Mouse (Mus musculus): ENCODE results near the gene Krt83. TPM values are rescaled to one million over a fixed set of nuclear protein-coding genes. Genes with fewer than 3 reads are reported as not detected.

The Krt83 gene
- polyA plus RNA-seq, 2 experiments = 0.06 TPM; not detected in 1

GRCm38 (mm10) chr15:101458361-101458930 lies 32.9 kb downstream of the Krt83 start:
- 78% methylated on average over 16 of the region's 16 CpGs for WGBS
- no peak for TF ChIP-seq POLR2A (IDR thresholded peaks at IDR 0.05; ENCODE audit: borderline replicate concordance, extremely low read depth, insufficient read depth, insufficient read length)
- no peak for DNase-seq (ENCODE audit: low spot score)

GRCm38 (mm10) chr15:101455891-101456290 lies 35.4 kb downstream of the Krt83 start:
- ATAC-seq (ENCODE audit: low FRiP score, low read depth) (no peak), DNase-seq (ENCODE audit: low spot score) (no peak)
- no peak overlapping the region for H3K9ac ChIP-seq (ENCODE audit: low read depth, low read length, severe bottlenecking)
- H3K4me3 ChIP-seq (replicated peaks; ENCODE audit: low read length) = no peak overlapping the region
- no peak for TF ChIP-seq POLR2A (IDR thresholded peaks at IDR 0.05; ENCODE audit: borderline replicate concordance, extremely low read depth, insufficient read depth, insufficient read length)
- H3K27ac ChIP-seq (replicated peaks; ENCODE audit: low read depth, low read length) = no peak overlapping the region
- WGBS = 91% methylated on average over 6 of the region's 6 CpGs
- H3K9me3 ChIP-seq (ENCODE audit: control insufficient read depth, low read length) = 0 out of 2 replicates have a peak, but pooled peaks cover 3% of the 10 kb centered on the region
- H3K4me1 ChIP-seq (ENCODE audit: control insufficient read depth, insufficient read depth, low read length) = no peaks in the 10 kb centered on the region
- no peak overlapping the region for H3K4me2 ChIP-seq (replicated peaks; ENCODE audit: low read depth, low read length, severe bottlenecking)
- H3K27me3 ChIP-seq (ENCODE audit: control insufficient read depth, insufficient read depth, low read length) = no peaks in the 10 kb centered on the region
- no peaks in the 10 kb centered on the region for H3K36me3 ChIP-seq (ENCODE audit: control insufficient read depth, insufficient read depth, low read length)

More at GRCm38 (mm10) chr15:101458361-101458930, 32.9 kb downstream of the Krt83 start:
- no peak overlapping the region for H3K4me3 ChIP-seq (replicated peaks; ENCODE audit: low read length)
- H3K9ac ChIP-seq (ENCODE audit: low read depth, low read length, severe bottlenecking) = no peak overlapping the region
- H3K9me3 ChIP-seq (ENCODE audit: control insufficient read depth, low read length) = 0 out of 2 replicates have a peak, but pooled peaks cover 3% of the 10 kb centered on the region
- no peak for ATAC-seq (ENCODE audit: low FRiP score, low read depth)
- H3K27ac ChIP-seq (replicated peaks; ENCODE audit: low read depth, low read length) = no peak overlapping the region
- no peak overlapping the region for H3K4me2 ChIP-seq (replicated peaks; ENCODE audit: low read depth, low read length, severe bottlenecking)
- H3K4me1 ChIP-seq (ENCODE audit: control insufficient read depth, insufficient read depth, low read length) = no peaks in the 10 kb centered on the region
- H3K27me3 ChIP-seq (ENCODE audit: control insufficient read depth, insufficient read depth, low read length) = no peaks in the 10 kb centered on the region
- H3K36me3 ChIP-seq (ENCODE audit: control insufficient read depth, insufficient read depth, low read length) = no peaks in the 10 kb centered on the region

GRCm38 (mm10) chr15:101455292-101455691 lies 36.0 kb downstream of the Krt83 start:
- Histone ChIP-seq H3K27me3 (ENCODE audit: control insufficient read depth, insufficient read depth, low read length) (no peaks in the 10 kb centered on the region), H3K9ac (ENCODE audit: low read depth, low read length, severe bottlenecking) (no peak overlapping the region), H3K36me3 (ENCODE audit: control insufficient read depth, insufficient read depth, low read length) (no peaks in the 10 kb centered on the region), H3K4me1 (ENCODE audit: control insufficient read depth, insufficient read depth, low read length) (no peaks in the 10 kb centered on the region), H3K9me3 (ENCODE audit: control insufficient read depth, low read length) (0 out of 2 replicates have a peak, but pooled peaks cover 3% of the 10 kb centered on the region), H3K4me3 (replicated peaks; ENCODE audit: low read length) (no peak overlapping the region), H3K27ac (replicated peaks; ENCODE audit: low read depth, low read length) (no peak overlapping the region), H3K4me2 (replicated peaks; ENCODE audit: low read depth, low read length, severe bottlenecking) (no peak overlapping the region)
- ATAC-seq (ENCODE audit: low FRiP score, low read depth) (no peak), DNase-seq (ENCODE audit: low spot score) (no peak)
- no peak for TF ChIP-seq POLR2A (IDR thresholded peaks at IDR 0.05; ENCODE audit: borderline replicate concordance, extremely low read depth, insufficient read depth, insufficient read length)
- WGBS = 77% methylated on average over 2 of the region's 2 CpGs

- Histone ChIP-seq H3K4me3 (replicated peaks; ENCODE audit: low read length) (no peak overlapping the region), H3K9me3 (ENCODE audit: control insufficient read depth, low read length) (0 out of 2 replicates have a peak, but pooled peaks cover 3% of the 10 kb centered on the region), H3K4me1 (ENCODE audit: control insufficient read depth, insufficient read depth, low read length) (no peaks in the 10 kb centered on the region), H3K9ac (ENCODE audit: low read depth, low read length, severe bottlenecking) (no peak overlapping the region), H3K4me2 (replicated peaks; ENCODE audit: low read depth, low read length, severe bottlenecking) (no peak overlapping the region), H3K27ac (replicated peaks; ENCODE audit: low read depth, low read length) (no peak overlapping the region), H3K36me3 (ENCODE audit: control insufficient read depth, insufficient read depth, low read length) (no peaks in the 10 kb centered on the region), H3K27me3 (ENCODE audit: control insufficient read depth, insufficient read depth, low read length) (no peaks in the 10 kb centered on the region)
- ATAC-seq (ENCODE audit: low FRiP score, low read depth) (no peak), DNase-seq (ENCODE audit: low spot score) (no peak)
- no peak for TF ChIP-seq POLR2A (IDR thresholded peaks at IDR 0.05; ENCODE audit: borderline replicate concordance, extremely low read depth, insufficient read depth, insufficient read length)
- WGBS = 86% methylated on average over 8 of the region's 8 CpGs
These were observed 36.5 kb downstream of the Krt83 start for GRCm38 (mm10) chr15:101454774-101455173.

GRCm38 (mm10) chr15:101453093-101453736 lies 38.1 kb downstream of the Krt83 start:
- no peaks in the 10 kb centered on the region for H3K4me1 ChIP-seq (ENCODE audit: control insufficient read depth, insufficient read depth, low read length)
- H3K27me3 ChIP-seq (ENCODE audit: control insufficient read depth, insufficient read depth, low read length) = no peaks in the 10 kb centered on the region
- no peak for TF ChIP-seq POLR2A (IDR thresholded peaks at IDR 0.05; ENCODE audit: borderline replicate concordance, extremely low read depth, insufficient read depth, insufficient read length)
- H3K9me3 ChIP-seq (ENCODE audit: control insufficient read depth, low read length) = 0 out of 2 replicates have a peak, but pooled peaks cover 3% of the 10 kb centered on the region
- DNase-seq (ENCODE audit: low spot score) = peak; percentile 41
- H3K27ac ChIP-seq (replicated peaks; ENCODE audit: low read depth, low read length) = no peak overlapping the region
- H3K4me3 ChIP-seq (replicated peaks; ENCODE audit: low read length) = no peak overlapping the region
- H3K36me3 ChIP-seq (ENCODE audit: control insufficient read depth, insufficient read depth, low read length) = no peaks in the 10 kb centered on the region
- 5% methylated on average over 13 of the region's 13 CpGs for WGBS
- H3K4me2 ChIP-seq (replicated peaks; ENCODE audit: low read depth, low read length, severe bottlenecking) = no peak overlapping the region
- ATAC-seq (ENCODE audit: low FRiP score, low read depth) = no peak
- H3K9ac ChIP-seq (ENCODE audit: low read depth, low read length, severe bottlenecking) = no peak overlapping the region

Measured in limb, embryonic 14.5 days (tissue).